Mouse (Mus musculus) embryo, embryonic 11 days (tissue): ENCODE measurements at regions not wholly inside any gene's neighbourhood (a gene's known extent, or its start where the extent isn't known, plus 50 kb on each side); places are given as distances from the start of the nearest gene placed in this dataset.

Experiments used
- DNase-seq: peaks from one replicate; pipeline ENCODE4 v3.0.0-alpha.2; 2015

GRCm38 (mm10) chr1:169872865-169873264 lies 55.6 kb upstream of the Ccdc190 start:
- peak; percentile 28 for DNase-seq

- DNase-seq: no peak
These were observed 59.8 kb upstream of the Ccdc190 start for GRCm38 (mm10) chr1:169868636-169869035.

- no peak for DNase-seq
These were observed 61.0 kb upstream of the Ccdc190 start for GRCm38 (mm10) chr1:169867453-169867852.

- DNase-seq: no peak
These were observed 61.6 kb upstream of the Ccdc190 start for GRCm38 (mm10) chr1:169866840-169867239.

- no peak for DNase-seq
These were observed 69.4 kb upstream of the Ccdc190 start for GRCm38 (mm10) chr1:169859041-169859440.

GRCm38 (mm10) chr1:169851663-169852062 lies 76.8 kb upstream of the Ccdc190 start:
- DNase-seq: peak; percentile 53

- DNase-seq: no peak
These were observed 80.0 kb upstream of the Ccdc190 start for GRCm38 (mm10) chr1:169848254-169849015.

GRCm38 (mm10) chr1:169842490-169842889 lies 86.0 kb upstream of the Ccdc190 start:
- DNase-seq: no peak

GRCm38 (mm10) chr1:169840948-169841347 lies 87.5 kb upstream of the Ccdc190 start:
- no peak for DNase-seq

- DNase-seq: no peak
These were observed 88.3 kb upstream of the Ccdc190 start for GRCm38 (mm10) chr1:169840056-169840728.

- no peak for DNase-seq
These were observed 85.9 kb upstream of the Rgs4 start for GRCm38 (mm10) chr1:169833385-169833784.

GRCm38 (mm10) chr1:169831326-169832066 lies 84.1 kb upstream of the Rgs4 start:
- DNase-seq: no peak

- no peak for DNase-seq
These were observed 83.2 kb upstream of the Rgs4 start for GRCm38 (mm10) chr1:169830596-169830995.

GRCm38 (mm10) chr1:169822034-169822433 lies 74.6 kb upstream of the Rgs4 start:
- DNase-seq: no peak

GRCm38 (mm10) chr1:169819404-169819949 lies 72.0 kb upstream of the Rgs4 start:
- no peak for DNase-seq

- no peak for DNase-seq
These were observed 69.5 kb upstream of the Rgs4 start for GRCm38 (mm10) chr1:169816939-169817338.

- no peak for DNase-seq
These were observed 65.2 kb upstream of the Rgs4 start for GRCm38 (mm10) chr1:169812512-169813101.

GRCm38 (mm10) chr1:169803428-169804138 lies 56.1 kb upstream of the Rgs4 start:
- no peak for DNase-seq

GRCm38 (mm10) chr1:169802868-169803267 lies 55.4 kb upstream of the Rgs4 start:
- no peak for DNase-seq

- no peak for DNase-seq
These were observed 54.8 kb upstream of the Rgs4 start for GRCm38 (mm10) chr1:169802053-169802830.
